8 mouse cellular contexts compared by ENCODE assay signal in genomic region chr1:189786707-189787485, GRCm38 (mm10). TPM values are rescaled to one million over a fixed set of nuclear protein-coding genes. Genes with fewer than 3 reads are reported as not detected.
DNase-seq lines count a peak whose midpoint lies in the region; ATAC-seq lines count a peak whose summit lies in the region.
"Had no signal": no experiment of that assay in that cellular context is flagged by ENCODE, and none has a peak within 500 bp of the region (broad histone marks: within the 10 kb centered on the region; RNA-seq: fewer than 3 reads in every experiment).

No protein-coding gene starts in this region.

- no peak overlapping the region for H3K4me2 ChIP-seq in midbrain, embryonic 14.5 days (ENCODE audit: low read length)

- 56% methylated on average over 26 of the region's 26 CpGs for WGBS in midbrain, embryonic 10.5 days
- WGBS in midbrain, embryonic 14.5 days: 31% methylated on average over 26 of the region's 26 CpGs

- no peak overlapping the region for H3K4me3 ChIP-seq in midbrain, embryonic 10.5 days
- H3K4me3 ChIP-seq in midbrain, embryonic 14.5 days (replicated peaks; ENCODE audit: low read depth, low read length): no peak overlapping the region

- peak; percentile 42 for DNase-seq in midbrain, embryonic 10.5 days (ENCODE audit: low spot score)
- no peak for DNase-seq in midbrain, embryonic 14.5 days
- DNase-seq in frontal cortex, postnatal 36 days (ENCODE audit: low spot score in 2 of 2): peak; percentile 50 to 62
- DNase-seq in lung, adult 18-20 months: peak; percentile 39 to 46
- no peak for DNase-seq in urinary bladder, postnatal 14 days (ENCODE audit: low spot score)
- DNase-seq in embryo, embryonic 9.5 days (ENCODE audit: extremely low spot score): no peak
- no peak for DNase-seq in adrenal gland, adult 18-20 months (ENCODE audit: low spot score in 2 of 2)
- DNase-seq: cerebellum, adult 11 months had no signal

- H3K27me3 ChIP-seq in midbrain, embryonic 10.5 days (ENCODE audit: low read depth, poor library complexity, severe bottlenecking): peaks cover 64% of the 10 kb centered on the region
- H3K27me3 ChIP-seq in midbrain, embryonic 14.5 days (ENCODE audit: control insufficient read depth, insufficient read depth, low read length): peaks cover 10% of the 10 kb centered on the region; the same call in 1 of the 2 replicates

- peak overlapping the region; percentile 43; the same call in 1 of the 2 replicates for H3K27ac ChIP-seq in midbrain, embryonic 10.5 days (replicated peaks)
- H3K27ac ChIP-seq in midbrain, embryonic 14.5 days (replicated peaks; ENCODE audit: low read depth, low read length): no peak overlapping the region

- H3K4me1 ChIP-seq in midbrain, embryonic 10.5 days: peaks cover 75% of the 10 kb centered on the region
- H3K4me1 ChIP-seq in midbrain, embryonic 14.5 days (ENCODE audit: control insufficient read depth, insufficient read depth, low read length): peaks cover 10% of the 10 kb centered on the region

- no peak overlapping the region for H3K9ac ChIP-seq in midbrain, embryonic 14.5 days (replicated peaks; ENCODE audit: low read length)

- no peaks in the 10 kb centered on the region for H3K9me3 ChIP-seq in midbrain, embryonic 10.5 days (replicated peaks)
- no peaks in the 10 kb centered on the region for H3K9me3 ChIP-seq in midbrain, embryonic 14.5 days (ENCODE audit: control insufficient read depth, low read length)

- no peaks in the 10 kb centered on the region for H3K36me3 ChIP-seq in midbrain, embryonic 10.5 days
- no peaks in the 10 kb centered on the region for H3K36me3 ChIP-seq in midbrain, embryonic 14.5 days (ENCODE audit: control insufficient read depth, insufficient read depth, low read length)

- ATAC-seq in midbrain, embryonic 14.5 days (ENCODE audit: low FRiP score, low TSS enrichment): no peak

RNA-seq across cellular contexts. Expression of gene Ptpn14, which starts 58.8 kb away (rescaled TPM):
- polyA plus RNA-seq in midbrain, embryonic 10.5 days (2016; fragmentation: Nextera tagmentation; extraction: Ambion mirVana): 4.5 and 4.6 TPM in 2 replicates
- polyA plus RNA-seq in midbrain, embryonic 14.5 days (2014; fragmentation: Nextera tagmentation; extraction: Ambion mirVana): 0.70 and 1.7 TPM in 2 replicates
- 10 to 100 TPM; 13.5 to 19.8 TPM for total RNA-seq in adrenal gland, adult 18-20 months (2021)

Comparison
In these comparisons a context has a peak if more than half of its experiments do, and no peak if none do; other contexts are left out.
1. DNase-seq: peak in midbrain, embryonic 10.5 days (single experiment), frontal cortex, postnatal 36 days (2 of 2) and lung, adult 18-20 months (2 of 2); none in midbrain, embryonic 14.5 days (single experiment), urinary bladder, postnatal 14 days (single experiment), embryo, embryonic 9.5 days (single experiment) and adrenal gland, adult 18-20 months (0 of 2).